Mouse (Mus musculus) kidney, adult 8-10 months (tissue): ENCODE measurements around the gene Mipep.

Source experiments
- DNase-seq, 2 experiments: peaks; one replicate each; pipeline ENCODE4 v3.0.0; 2022

The Mipep gene

DNA sequence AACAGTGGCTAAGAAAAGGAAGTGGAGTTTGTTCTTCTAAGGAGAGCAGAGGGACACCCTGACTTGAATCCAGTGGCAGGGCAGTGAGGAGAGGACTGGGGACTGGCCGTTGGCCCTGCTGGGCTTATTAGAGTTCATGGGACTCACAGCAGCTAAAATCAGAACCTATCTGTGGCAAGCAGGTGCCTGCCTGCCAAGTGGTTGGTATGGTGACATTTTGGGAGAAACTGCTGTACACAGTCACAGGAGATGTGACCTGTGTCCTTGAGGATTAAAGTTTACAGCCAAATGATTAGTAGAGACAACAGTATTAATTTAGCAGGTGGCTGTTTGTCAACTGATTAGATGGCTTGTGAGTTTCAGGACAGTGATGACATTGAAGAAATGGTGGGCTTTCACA, 21.5 kb downstream of the Mipep start:
- DNase-seq, result no peak

DNA sequence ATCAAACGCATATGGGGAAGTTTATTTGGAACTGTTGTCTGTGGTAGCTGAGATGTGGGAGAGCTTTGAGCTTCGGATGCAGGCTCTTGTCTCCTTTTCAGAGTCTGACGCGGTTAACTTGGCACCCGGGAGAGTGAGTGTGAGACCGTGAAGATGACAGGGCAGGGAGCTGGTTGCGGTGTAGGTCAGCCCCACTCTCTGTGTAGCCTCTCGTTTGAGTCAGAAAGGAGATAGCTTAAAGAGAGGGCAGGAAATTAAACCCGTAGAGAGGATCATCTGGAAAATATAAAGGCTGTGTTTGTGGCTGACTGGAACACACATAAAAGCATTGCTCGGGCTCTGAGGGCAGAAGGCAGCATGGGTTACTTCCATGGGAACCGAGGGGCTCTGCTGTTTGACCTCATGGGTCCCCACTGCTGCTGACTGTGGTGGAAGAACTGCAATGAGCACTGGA, 22.5 kb downstream of the Mipep start:
- no peak for DNase-seq

DNA sequence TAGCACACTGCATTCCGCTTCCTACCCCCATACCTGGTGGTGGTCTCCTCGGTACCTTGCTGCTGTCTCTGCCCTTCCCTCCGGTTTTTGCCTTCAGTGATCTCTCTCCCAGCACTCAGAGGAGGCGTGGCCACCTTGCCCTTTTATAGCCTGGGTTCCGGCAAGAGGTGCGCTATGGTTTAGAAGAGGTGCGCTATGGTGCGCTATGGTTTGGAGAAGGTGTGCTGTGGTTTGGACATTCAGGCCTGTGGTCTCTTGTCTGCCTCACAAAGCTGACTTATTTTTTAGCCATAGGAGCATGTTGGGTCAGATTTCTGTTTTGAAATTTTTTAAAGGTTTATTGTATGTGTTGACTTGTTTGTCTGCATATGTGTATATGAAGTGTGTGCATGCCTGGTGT, 25.5 kb downstream of the Mipep start:
- no peak for DNase-seq

DNA sequence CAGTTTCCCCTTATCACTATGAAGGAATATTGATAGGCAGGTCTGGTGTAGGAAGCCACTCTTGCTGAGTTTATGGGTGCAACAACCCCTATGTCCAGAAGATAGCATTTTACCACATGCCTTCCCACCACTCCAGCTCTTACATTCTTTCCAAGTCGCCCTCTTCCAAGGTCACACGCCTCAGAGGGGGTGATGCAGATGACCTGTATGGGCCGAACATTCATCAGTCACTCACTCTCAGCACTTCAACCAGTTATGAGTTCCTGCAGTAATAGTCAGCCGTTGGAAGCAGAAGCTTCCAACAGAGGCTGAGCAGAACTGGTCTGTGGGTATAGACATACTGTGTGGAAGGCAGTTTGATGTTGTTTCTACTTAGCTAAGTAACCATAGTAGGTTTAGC, 27.2 kb downstream of the Mipep start:
- no peak for DNase-seq

DNA sequence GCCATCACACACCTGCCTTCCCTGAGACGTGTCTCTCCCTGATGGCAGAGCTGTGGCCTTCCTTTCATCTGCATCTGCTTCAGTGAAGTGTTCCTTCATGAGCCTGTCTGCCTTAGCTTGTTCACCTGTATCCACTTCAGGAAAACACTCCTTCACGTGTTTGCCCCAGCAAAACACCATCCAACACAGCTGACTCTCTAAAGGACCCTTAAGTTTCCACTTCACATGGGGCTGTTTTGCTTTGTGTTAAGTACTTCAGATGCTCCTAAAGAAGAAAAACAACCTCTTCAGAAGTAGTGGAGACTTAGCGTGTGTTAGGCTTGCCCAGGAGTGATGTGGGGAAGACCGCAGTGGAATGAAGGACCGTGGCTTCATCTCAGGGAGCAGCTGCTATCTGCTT, 30.7 kb downstream of the Mipep start:
- no peak for DNase-seq

DNA sequence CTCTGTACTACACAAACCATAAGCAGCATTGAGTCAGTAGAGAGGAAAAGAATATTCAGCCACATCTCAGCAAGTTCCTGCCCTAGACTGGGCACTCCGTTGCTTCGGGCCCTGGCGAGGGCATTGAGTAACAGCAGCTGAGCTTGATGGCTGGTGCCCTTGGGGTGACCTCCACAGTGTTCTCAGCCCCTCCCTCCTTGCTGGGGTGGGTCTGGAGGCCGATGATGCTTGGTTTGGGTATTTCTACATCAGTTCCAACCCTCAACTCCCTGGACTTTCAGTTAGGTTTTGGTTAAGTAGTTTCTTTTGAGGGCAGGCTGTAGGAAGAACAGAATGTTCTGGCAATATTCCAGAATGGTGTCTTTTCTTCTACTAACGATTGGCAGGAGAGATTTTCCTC, 33.7 kb downstream of the Mipep start:
- no peak for DNase-seq

DNA sequence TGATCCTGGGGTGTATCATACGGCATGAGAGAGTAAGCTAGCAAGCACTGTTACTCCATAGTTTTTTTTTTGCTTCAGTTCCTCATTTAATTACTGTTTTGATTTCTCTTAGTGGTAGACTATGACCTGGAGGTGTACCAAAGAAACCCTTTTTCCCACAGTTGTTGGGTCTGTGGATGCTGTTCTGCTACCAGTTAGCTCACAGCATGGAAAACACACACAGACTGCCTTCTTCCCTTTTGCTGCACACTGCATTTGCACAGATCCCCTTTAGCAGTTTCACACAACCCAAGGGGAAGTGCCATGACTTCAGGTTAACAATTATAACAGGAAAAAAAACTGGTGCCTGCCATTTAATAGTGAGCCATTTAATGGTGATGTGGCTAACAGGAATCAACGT, 45.7 kb downstream of the Mipep start:
- no peak for DNase-seq

DNA sequence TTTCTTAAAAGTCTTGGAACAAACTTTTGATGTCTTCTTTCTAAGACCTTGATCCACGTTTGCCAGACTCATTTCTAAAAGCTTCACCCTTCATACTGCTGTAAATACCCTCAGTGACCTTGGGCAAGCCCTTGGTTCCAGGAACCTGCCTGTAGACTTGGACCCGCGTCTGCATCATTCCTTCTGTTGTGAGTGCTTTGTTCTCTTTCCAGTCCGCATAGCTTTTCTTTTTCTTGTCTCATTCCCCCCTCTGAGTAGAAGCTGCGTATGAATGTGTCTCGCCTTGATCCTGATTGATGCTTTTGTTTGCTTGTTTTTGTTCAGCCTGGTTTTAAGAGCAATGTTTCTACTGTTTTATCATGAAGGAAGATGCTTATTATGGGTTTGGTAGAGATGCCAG, 52.3 kb downstream of the Mipep start:
- no peak for DNase-seq

DNA sequence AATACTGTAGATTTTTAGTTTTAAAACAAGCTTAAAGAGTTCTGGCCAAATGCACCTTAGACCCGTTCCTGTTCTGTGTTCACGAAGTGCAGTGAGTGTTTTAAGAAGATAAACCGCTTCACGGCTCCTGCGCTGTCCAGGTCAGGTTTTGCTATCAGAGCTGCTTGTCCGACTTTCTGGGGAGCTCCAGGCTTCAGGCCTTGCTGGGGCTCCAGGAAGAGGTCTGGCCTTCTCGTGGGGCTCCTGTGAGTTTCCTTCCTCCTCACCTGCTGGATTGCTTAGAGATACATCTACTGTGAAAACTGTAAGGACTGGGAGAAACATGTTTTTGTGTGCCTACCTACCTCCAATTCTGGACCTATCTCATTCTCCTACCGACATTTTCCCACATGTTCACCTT, 55.3 kb downstream of the Mipep start:
- DNase-seq, result no peak

DNA sequence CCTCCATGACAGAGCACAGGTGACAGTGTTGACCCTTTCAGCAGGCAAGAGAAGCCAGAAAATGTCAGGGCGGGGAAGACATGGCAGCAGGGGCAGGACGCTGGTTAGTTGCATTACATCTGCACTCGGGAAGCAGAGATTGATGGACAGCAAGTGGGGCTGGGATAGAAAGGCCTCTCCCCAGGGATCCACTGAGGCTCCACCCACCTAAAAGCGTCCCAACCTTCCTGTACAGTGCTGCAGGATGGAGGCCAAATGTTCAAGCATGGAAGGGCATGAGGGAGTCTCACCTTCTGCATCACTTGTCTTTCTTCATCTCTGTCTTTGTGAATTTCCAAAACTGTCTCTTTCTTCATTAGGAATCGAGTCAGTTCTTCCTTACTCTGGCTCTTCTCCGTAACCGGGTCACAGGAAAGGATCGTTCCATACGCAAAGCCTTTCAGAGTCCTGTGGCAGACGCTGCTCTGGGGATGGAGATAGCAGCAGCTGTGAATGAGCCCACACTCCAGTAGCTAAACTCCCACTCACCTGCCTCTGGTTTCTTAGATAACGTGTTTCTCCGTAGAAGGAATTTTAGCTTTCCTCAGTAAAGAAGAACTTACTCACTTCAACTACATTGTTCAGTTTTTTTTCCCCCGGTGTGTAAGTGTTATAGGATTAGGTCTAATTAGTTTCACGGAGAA, 57.7 kb downstream of the Mipep start:
- DNase-seq, result no peak

DNA sequence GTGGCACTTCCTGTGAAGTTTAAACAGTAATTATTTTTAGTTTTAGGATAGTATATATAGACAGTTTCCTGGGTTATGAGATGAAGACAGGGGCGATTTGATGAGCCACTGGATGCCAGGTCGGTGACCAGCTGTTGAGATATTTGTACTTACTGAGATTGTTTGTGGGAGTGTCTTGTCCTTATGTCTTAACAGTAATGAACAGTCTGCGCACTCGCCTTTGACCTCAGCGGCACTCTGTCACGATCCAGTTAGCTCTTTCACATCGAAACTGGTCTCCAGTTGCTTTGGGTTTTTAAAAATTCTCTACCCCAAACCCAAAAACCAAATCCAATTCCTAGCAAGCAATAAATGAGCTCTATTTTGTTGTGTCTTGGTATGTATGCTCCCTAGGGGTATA, 59.2 kb downstream of the Mipep start:
- DNase-seq, result no peak

DNA sequence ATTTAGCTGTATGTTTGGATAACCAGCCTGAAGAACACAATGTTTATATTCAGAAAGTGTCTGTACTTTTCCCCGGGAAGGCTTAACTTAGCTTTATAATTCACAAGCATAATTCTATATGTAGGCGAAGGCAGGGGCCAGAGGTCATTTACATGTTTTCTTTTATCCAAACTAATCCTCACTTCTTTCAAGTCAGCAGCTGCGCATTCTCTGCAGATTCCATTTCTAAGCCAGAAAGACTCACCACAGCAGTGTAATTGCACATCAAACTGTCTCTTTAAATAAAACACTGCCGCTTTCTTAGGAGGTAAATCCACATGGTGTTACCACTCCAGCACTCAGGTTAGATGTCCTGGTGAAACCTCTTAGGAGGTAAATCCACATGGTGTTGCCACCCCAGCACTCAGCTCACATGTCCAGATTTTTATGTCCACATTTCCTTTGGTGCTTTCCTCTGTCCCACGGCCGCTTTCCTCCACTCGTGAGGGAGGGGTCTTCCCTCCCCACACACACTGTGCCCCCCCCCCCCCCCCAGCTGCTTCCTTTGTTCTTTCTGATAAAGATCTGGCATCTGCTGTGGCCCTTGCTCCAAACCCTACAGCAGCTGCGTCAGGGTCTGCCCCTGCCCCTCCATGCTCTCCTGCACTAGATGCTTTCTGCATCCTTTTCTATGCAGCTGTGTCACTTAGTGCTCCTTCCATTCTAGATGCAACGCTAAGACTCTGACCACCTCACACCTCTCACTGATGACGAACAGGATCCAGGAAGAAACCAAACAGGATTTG, 61.1 kb downstream of the Mipep start:
- no peak for DNase-seq

DNA sequence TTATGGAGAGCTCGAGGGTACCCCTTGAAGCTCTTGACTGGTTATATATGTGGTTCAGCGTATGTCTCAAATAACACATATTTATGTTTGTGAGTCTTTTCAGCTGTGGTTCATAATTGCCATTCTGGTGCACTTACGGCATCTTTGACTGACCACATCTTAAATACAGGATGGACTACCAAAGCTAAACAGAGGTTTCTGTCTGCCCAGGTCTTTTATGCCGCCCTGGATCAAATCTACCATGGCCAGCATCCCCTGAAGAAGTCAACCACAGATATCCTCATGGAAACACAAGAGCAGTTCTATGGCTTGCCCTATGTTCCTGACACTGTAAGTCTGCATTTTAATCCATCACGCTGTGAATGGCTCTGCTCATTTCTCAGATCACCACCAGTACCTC, 61.8 kb downstream of the Mipep start:
- DNase-seq, result no peak

DNA sequence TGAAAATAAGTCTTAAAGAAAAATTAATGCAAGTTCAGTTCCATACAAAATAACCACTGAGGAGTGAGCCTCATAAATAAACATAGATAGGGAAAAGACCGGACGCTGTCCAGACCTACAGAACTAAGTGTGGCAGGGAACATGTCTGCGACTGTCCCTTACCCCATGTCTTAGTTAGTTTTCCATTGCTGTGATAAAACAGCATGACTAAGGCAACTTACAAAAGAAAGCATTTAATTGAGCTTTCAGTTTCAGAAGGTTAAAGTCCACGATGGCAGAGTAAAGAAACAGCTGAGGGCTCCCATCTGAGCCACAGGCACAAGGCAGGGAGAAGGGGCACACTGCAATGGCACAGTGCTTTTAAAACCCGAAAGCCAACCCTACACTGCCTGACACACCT, 63.8 kb downstream of the Mipep start:
- DNase-seq, result peak in 1 of 2 experiments; percentile 7

DNA sequence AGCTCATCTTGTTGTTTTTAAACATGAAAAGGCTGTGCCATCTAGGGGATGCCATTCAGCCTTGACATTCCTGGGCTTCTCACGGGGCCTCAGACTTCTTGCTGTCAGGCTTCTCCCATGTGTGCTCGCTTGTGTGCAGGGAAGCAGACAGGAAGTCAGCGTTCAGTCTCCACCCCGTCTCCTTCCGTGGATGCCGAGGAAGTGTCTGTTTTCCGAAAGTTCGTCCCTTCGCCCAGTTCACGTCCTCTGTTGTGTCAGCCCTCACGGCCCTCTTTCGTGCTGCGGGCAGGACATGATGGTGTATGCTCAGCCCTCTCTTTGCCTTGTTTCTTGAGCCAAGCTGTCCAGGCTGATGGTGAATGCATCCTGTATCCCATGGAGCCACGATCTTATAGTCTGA, 65.7 kb downstream of the Mipep start:
- peak; percentile 9 to 11 for DNase-seq

DNA sequence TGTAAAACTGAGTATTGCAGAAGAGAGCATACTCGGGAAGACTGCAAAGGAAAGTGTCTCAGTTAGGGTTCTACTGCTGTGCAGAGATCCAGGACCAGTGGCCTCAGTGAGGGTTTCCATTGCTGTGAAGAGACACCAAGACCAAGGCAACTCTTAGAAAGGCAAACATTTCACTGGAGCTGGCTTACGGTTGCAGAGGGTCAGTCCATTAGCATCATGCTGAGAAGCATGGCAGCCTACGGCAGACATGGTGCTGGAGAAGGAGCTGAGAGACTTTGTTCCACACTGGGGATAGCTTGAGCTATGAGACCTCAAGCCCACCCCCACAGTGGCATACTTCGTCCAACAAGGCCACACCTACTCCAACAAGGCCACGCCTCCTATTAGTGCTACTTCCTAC, 67.3 kb downstream of the Mipep start:
- DNase-seq, result no peak

DNA sequence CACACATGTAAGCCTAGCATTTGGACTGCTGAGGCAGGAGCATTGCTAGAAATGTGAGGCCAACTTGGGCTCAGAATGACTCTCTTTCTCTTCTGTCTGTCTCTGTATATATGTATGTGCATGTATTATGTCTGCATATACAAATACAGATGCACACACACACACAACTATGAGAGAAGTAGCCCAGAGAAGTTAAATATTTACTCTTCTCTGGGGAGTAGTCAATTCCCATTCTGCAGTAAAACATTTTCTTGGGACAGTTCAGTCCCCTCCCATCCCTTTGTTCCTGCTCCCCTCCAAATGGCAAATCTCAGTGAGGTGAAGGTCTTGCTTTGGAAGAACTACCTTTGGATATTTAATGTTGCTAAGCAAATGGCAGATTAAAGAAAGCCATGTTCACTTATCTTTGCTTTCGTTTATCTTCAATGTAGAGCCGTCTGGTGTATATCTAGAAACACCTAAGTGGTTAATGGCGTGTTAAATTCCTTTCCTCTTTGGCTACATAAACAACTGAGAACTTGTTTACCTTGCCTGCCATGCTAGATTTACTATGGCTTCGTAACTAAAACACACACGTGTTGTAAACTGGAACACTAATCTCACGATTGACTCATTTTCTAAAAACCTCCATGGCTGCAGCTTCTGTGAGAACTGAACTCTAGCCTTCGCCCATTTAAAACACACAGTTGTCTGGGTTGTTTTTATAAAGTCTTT, 72.0 kb downstream of the Mipep start:
- no peak for DNase-seq

DNA sequence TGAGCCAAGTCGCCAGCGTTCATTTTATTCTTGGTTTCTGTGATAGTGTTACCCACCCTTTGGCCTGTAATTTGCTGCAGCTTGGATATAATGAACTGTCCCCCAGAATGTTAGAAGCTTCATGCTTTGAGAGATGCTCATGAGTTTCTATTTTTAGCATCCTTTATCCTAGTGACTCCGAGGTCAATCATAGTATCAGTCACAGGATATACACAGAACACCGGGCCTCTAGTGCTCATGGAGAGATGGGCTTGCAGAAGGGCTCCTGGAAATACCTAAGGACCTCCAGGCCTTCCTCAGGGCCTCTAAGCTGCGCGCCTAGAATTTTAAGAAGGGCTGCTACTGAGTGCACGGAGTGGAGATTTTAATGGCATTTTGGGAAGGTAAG, 72.5 kb downstream of the Mipep start:
- no peak for DNase-seq

DNA sequence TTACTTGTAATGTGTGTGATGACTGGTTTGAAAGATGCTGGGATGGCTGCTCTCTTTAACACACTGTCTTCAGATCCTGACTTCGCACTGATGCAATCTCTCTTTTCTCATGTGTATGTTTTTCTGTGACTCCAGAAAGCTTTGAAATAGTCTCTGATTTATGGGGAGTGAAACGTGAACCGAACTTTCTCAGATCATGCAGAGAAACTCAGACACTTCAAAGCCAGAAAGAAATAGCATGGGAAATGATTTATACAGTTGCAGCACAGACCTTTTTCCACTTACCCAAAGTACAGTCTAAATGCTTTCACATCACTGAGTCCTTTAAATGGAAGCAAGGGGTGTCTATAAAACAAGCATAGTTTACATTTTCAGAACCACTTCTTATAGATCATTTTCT, 79.0 kb downstream of the Mipep start:
- no peak for DNase-seq

DNA sequence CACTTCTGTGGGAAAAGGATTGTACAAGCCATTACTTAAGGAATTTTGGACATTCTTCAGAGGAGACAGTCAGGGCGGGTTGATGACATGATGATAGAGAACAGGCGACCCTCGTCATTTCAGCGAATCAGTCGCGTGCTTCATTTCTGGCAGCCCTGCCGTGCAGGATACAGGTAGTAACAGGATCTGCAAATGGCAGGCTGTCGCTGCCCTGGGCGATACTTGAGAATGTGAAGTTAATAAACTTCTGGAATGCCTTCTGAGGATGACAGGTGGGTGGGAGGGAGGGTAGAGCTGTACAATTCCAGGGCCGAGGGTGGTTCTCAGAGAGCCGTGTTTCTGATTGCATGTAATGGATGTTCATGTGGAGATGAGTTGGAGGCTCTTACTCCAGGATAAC, 82.0 kb downstream of the Mipep start:
- no peak for DNase-seq

DNA sequence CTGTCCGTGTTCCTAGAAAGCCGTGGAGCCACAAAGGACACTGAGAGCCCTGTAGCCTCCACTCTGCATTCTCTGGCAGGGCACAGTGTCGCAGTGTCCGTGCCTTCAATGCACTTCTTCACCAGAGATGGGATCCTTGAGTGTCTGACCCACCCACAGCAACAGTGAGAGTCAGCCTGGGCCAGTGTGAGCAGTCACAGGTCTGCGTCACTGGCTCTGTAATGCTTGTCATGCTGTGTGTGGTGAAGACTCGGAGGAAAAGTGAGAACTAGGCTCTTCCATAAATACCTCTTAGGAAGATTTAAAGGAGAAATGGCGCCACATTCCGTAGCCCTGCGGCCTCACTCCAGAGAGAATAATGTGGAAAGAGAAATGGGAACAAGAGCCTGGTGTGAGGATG, 84.0 kb downstream of the Mipep start:
- DNase-seq, result no peak

DNA sequence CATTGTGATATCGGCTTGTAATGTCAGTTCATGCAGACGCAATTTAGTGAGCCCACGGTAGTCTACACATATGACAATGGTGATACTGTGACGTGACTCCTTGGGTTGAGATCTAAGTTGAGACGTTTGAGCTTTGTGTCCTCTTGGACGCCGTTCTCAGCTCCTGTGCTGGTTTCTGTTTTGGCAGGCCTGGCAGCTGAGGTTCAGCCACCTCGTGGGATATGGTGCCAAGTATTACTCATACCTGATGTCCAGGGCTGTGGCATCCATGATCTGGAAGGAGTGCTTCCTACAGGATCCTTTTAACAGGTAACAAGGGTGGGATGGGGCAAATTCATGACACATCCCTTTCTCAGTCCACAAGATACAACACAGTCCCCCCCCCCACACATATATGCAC, 87.5 kb downstream of the Mipep start:
- no peak for DNase-seq

DNA sequence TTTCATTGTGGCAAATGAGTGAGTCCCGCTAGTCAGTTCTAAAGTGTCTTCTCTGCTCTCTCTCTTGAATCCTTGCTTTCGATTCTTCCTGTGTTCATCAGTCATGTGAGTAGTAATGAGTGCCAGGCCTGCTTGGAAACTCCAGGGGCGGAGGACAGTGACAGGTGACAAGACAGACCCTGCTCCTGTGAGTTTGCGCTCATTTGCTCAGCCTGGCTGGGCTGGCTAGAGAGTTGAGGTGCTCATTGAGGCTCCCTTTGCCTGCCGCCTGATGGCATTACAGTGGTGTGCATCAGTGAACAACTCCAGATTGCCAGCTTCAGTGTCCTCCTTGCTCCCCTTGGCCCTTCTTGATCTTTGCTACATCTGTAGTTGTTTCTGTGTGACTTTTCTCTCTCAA, 97.7 kb downstream of the Mipep start:
- no peak for DNase-seq

DNA sequence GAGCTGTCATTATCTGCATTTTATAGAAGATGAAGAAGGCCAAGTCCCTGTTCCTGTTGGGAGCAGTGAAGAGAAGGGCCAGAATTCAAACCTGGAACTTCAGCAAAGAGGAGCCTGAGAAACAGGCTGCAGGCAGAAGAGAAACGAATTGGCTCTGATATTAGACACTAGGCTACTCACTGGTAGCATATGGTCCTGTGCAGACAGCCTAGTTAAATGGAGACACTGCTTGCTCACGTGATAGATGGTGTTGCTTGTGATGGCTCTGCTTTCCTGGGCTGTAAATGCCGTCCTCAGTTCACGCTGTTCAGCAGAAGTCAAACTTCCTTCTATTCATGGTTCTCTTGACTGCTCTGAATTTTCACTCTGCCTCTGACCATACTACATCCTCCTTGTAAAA, 98.3 kb downstream of the Mipep start:
- DNase-seq, result no peak
